Mouse (Mus musculus) lung, postnatal 0 days (tissue): ENCODE data around the gene Amot. TPM values are rescaled to one million over a fixed set of nuclear protein-coding genes. Genes with fewer than 3 reads are reported as not detected.
A peak's percentile ranks its signal among the peaks of the same experiment; 100 is the strongest.

Source experiments
- ATAC-seq: fragments of 200-750 bp; cut with Nextera tagmentation; 2 replicates; pipeline ENCODE4 v1.8.0; 2017; ENCODE audit warnings: moderate library complexity
- DNase-seq: peaks from one replicate; pipeline ENCODE4 v3.0.0-alpha.2; 2016; ENCODE audit warnings: low spot score
- H3K27ac ChIP-seq: fragments of 300-500 bp; sonication (generic); 2 replicates; pipeline ENCODE4 v1.5.1; 2014; ENCODE audit warnings: antibody characterized with exemption, mild to moderate bottlenecking, low read length, mixed read lengths
- H3K27me3 ChIP-seq: fragments of 300-500 bp; sonication (generic); replicated peaks from 2 replicates; pipeline ENCODE4 v1.6.1; 2014; ENCODE audit warnings: low read length, mixed read lengths; ENCODE audit not compliant: insufficient read depth
- H3K36me3 ChIP-seq: fragments of 300-500 bp; sonication (generic); 2 replicates; pipeline ENCODE4 v1.6.1; 2014; ENCODE audit warnings: low read length, mixed read lengths; ENCODE audit not compliant: insufficient read depth
- H3K4me1 ChIP-seq: fragments of 300-500 bp; sonication (generic); 2 replicates; pipeline ENCODE4 v1.6.1; 2014; ENCODE audit warnings: antibody characterized with exemption, low read depth, low read length, mixed read lengths; ENCODE audit not compliant: insufficient read depth
- H3K4me2 ChIP-seq: fragments of 300-500 bp; sonication (generic); replicated peaks from 2 replicates; pipeline ENCODE4 v1.6.1; 2014; ENCODE audit warnings: low read depth, mild to moderate bottlenecking, low read length, moderate library complexity, mixed read lengths
- H3K4me3 ChIP-seq: fragments of 300-500 bp; sonication (generic); 2 replicates; pipeline ENCODE4 v1.5.1; 2014; ENCODE audit warnings: low read depth, low read length
- H3K9ac ChIP-seq: fragments of 300-500 bp; sonication (generic); replicated peaks from 2 replicates; pipeline ENCODE4 v1.6.1; 2014; ENCODE audit warnings: low read depth, mild to moderate bottlenecking
- H3K9me3 ChIP-seq: fragments of 300-500 bp; sonication (generic); 2 replicates; pipeline ENCODE4 v1.6.1; 2016; ENCODE audit warnings: low read length, mixed read lengths
- CTCF ChIP-seq: IDR thresholded peaks from 2 replicates; pipeline ENCODE4 v1.5.1; 2016; ENCODE audit warnings: antibody characterized with exemption, mild to moderate bottlenecking
- EP300 ChIP-seq: IDR thresholded peaks from 2 replicates; pipeline ENCODE4 v1.6.1; 2016; ENCODE audit warnings: antibody characterized with exemption, mild to moderate bottlenecking, control low read depth
- WGBS: fragments of 180-500 bp; shearing (Covaris S2); extraction: QIAGEN DNeasy Blood & Tissue Kit; methylation state at CpG from one replicate; pipeline ENCODE4 v1.1.7; 2014; 5-methylcytosine and 5-hydroxymethylcytosine counted together
- polyA plus RNA-seq: library from polyadenylated mRNA; unstranded; fragments of >200 nt; fragmentation: Nextera tagmentation; extraction: Ambion mirVana; gene quantifications from 2 replicates; pipeline ENCODE4 v1.2.1, GENCODE M21; 2015

Gene Amot
- polyA plus RNA-seq, 1 experiment from 2014 or later = 2.6 TPM

DNA sequence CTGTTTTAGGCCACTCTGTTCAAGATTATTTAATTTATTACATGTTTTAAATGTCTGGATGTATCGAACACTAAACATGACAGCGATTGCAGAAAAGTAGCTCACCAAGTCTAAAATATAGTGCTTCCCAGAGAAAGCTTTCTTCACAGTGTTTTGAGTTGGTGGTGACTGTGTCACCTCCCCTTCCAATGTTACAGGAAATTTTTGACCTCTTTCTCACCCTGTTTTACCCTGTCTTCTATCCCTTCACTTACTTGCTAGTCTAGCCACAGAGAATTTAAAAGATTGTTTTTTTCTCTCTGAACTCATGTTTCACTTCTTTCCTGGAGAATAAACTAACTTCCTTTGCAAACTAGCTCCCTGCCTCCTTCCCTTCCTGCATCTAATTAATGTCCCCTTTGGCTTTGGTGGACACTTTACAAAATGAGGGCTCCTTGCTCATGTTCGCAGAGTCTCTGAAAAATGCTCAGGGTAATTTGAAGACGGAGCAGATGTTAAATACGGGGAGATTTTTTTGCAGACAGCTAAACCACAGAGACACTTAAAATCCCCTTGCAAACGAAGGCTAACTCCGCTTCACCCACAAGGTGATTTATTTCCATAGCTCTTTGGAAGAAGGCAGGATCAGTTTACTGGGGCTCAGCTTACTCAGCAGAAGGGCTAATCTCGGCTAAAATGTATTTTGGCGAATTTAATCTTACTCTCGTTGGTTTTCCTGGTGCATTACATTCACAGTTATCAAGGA lies 11.5 kb upstream of the Amot start:
- Histone ChIP-seq H3K36me3 (no peaks in the 10 kb centered on the region), H3K4me2 (no peak overlapping the region), H3K27ac (no peak overlapping the region)

GRCm38 (mm10) chrX:145515498-145516158 lies 10.6 kb upstream of the Amot start:
- Histone ChIP-seq H3K4me2 (no peak overlapping the region), H3K27me3 (no peaks in the 10 kb centered on the region), H3K9me3 (no peaks in the 10 kb centered on the region), H3K9ac (no peak overlapping the region), H3K27ac (no peak overlapping the region), H3K4me1 (no peaks in the 10 kb centered on the region), H3K4me3 (no peak overlapping the region), H3K36me3 (no peaks in the 10 kb centered on the region)
- 44% methylated on average over 9 of the region's 9 CpGs for WGBS
- DNase-seq = no peak
- no peak for ATAC-seq
- no peak for TF ChIP-seq EP300
- TF ChIP-seq CTCF = no peak

More for the DNA sequence above, 11.5 kb upstream of the Amot start:
- no peaks in the 10 kb centered on the region for H3K4me1 ChIP-seq
- TF ChIP-seq EP300 (no peak), CTCF (no peak)
- H3K27me3 ChIP-seq = no peaks in the 10 kb centered on the region
- H3K9me3 ChIP-seq = no peaks in the 10 kb centered on the region
- ATAC-seq (no peak), DNase-seq (no peak)
- 49% methylated on average over 10 of the region's 10 CpGs for WGBS
- H3K9ac ChIP-seq = no peak overlapping the region
- H3K4me3 ChIP-seq = no peak overlapping the region

DNA sequence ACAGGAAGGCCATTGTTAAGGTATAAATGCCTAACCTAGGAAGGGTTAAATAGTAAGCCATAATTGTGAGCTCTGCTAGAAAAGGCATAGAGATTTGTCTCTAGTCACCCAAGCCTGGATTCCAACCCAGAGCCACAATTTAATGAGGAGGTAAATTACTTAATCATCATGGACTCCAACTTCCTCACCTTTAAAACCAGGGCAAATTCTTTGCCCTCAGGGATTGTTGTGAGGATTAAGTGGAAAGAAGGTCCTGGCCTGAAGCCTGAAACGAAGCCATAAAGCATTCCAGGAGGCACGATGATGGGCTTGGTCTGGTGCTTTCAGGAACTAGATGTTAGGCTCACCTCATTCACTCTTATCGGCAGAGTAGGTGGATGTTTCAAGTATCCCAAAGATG lies 5.7 kb upstream of the Amot start:
- DNase-seq = no peak
- 51% methylated on average over 3 of the region's 3 CpGs for WGBS

DNA sequence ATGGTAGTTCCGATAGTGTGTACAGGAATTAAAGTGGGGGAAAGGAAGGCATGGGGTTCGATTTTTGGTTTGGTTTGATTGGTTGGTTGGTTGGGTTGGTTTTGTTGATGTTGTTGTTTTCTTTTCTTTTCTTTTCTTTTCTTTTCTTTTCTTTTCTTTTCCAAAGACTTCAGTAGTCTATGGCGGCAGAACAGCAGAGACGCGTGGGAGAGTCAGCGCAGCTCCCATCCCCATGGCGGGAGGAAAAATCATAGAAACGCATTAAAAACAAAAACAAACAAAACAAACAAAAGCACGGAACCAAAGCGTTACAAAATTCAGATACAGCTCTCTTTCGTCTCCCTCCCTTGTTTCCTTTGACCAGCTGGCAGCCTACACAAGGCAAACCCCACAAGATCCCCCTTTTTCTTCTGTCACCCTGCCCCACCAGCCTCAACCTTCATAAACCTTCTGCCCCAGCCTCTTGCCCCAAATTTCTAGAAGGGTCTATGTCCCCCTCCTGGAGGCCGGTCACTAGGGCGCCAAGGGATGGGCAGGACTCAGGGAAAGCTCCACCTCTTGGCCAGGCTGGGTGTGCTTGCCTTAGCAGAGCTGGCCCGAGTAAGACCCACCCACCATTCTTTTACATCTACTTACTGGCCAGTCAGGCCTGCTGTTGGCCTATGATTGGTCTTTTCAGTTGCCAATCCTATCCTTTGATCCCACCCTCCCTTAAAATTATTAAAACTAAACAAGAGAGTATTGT lies 648 bp upstream of the Amot start:
- WGBS = 10% methylated on average over 14 of the region's 14 CpGs
- ATAC-seq = peak; percentile 97
- Histone ChIP-seq H3K4me1 (no peaks in the 10 kb centered on the region), H3K4me3 (peak overlapping the region; percentile 45), H3K9me3 (no peaks in the 10 kb centered on the region), H3K36me3 (no peaks in the 10 kb centered on the region), H3K27me3 (no peaks in the 10 kb centered on the region), H3K4me2 (peak overlapping the region; percentile 61), H3K27ac (peak overlapping the region; percentile 15), H3K9ac (no peak overlapping the region)
- peak; percentile 94 for DNase-seq
- TF ChIP-seq EP300 (no peak), CTCF (peak; percentile 39)

More for the DNA sequence above, 5.7 kb upstream of the Amot start:
- Histone ChIP-seq H3K4me1 (no peaks in the 10 kb centered on the region), H3K4me2 (no peak overlapping the region), H3K36me3 (no peaks in the 10 kb centered on the region), H3K27me3 (no peaks in the 10 kb centered on the region), H3K4me3 (no peak overlapping the region), H3K9ac (no peak overlapping the region), H3K9me3 (no peaks in the 10 kb centered on the region), H3K27ac (no peak overlapping the region)
- TF ChIP-seq CTCF (no peak), EP300 (no peak)
- ATAC-seq = no peak

DNA sequence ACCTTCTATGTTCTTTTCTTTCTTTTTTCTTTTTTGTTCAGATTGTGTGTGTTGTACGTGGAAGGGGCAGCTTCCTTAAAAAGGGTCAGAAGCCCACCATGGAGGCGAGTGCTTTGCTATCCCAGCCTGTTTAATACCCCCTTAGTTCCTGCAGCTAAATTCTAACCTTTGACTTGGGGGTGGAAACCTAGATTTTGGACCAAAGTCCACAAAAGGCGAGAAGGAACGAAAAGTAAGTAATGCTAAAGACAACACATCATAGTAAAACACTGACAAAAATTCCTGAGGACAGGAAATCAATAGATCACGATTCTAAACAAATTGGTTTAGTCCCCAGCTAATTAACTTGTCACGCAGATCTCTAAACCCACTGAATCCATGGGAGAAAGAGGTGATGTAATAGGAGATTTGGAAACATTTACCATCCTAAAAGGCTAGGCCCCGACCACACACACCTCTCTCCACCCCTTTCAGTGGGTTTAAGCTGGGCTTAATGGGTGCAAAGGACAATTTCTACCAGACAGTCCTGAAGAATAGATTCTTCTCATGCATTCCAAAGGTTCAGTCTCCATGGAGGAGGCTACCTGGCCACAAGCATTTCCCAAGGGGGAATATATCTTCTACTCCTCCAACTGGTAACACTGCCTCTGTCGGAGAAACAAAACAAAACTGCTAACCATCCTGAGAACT lies 3.2 kb downstream of the Amot start:
- DNase-seq = no peak
- Histone ChIP-seq H3K36me3 (no peaks in the 10 kb centered on the region), H3K27me3 (no peaks in the 10 kb centered on the region), H3K9ac (no peak overlapping the region), H3K27ac (no peak overlapping the region), H3K9me3 (no peaks in the 10 kb centered on the region), H3K4me1 (no peaks in the 10 kb centered on the region), H3K4me3 (no peak overlapping the region), H3K4me2 (no peak overlapping the region)
- TF ChIP-seq EP300 (no peak), CTCF (no peak)
- WGBS = 71% methylated on average over 8 of the region's 8 CpGs
- ATAC-seq = no peak

GRCm38 (mm10) chrX:145499101-145499500 lies 5.9 kb downstream of the Amot start:
- 60% methylated on average over 2 of the region's 2 CpGs for WGBS

More at GRCm38 (mm10) chrX:145499101-145499500, 5.9 kb downstream of the Amot start:
- DNase-seq = no peak
- no peak for ATAC-seq
- Histone ChIP-seq H3K4me1 (no peaks in the 10 kb centered on the region), H3K27ac (no peak overlapping the region), H3K4me2 (no peak overlapping the region), H3K9ac (no peak overlapping the region), H3K36me3 (no peaks in the 10 kb centered on the region), H3K4me3 (no peak overlapping the region), H3K27me3 (no peaks in the 10 kb centered on the region), H3K9me3 (no peaks in the 10 kb centered on the region)
- no peak for TF ChIP-seq CTCF
